Mouse (Mus musculus): ENCODE measurements at regions not wholly inside any gene's neighbourhood (a gene's known extent, or its start where the extent isn't known, plus 50 kb on each side); places are given as distances from the start of the nearest gene placed in this dataset.

GRCm38 (mm10) chr2:48609466-48609865, 204.4 kb upstream of the Acvr2a start:
- no peak for ATAC-seq (ENCODE audit: low FRiP score, low TSS enrichment)
- no peak overlapping the region for H3K4me3 ChIP-seq (ENCODE audit: low read depth, low read length)
- no peaks in the 10 kb centered on the region for H3K4me1 ChIP-seq (replicated peaks; ENCODE audit: control insufficient read depth, insufficient read depth)
- H3K36me3 ChIP-seq (ENCODE audit: control insufficient read depth, insufficient read depth, low read length) = no peaks in the 10 kb centered on the region
- no peak for DNase-seq (ENCODE audit: low spot score)
- H3K27ac ChIP-seq (replicated peaks) = no peak overlapping the region
- no peak overlapping the region for H3K9ac ChIP-seq (ENCODE audit: low read length)
- H3K4me2 ChIP-seq (replicated peaks; ENCODE audit: low read depth) = no peak overlapping the region
- no peaks in the 10 kb centered on the region for H3K27me3 ChIP-seq (ENCODE audit: control insufficient read depth, insufficient read depth, low read length)
- no peaks in the 10 kb centered on the region for H3K9me3 ChIP-seq (ENCODE audit: control insufficient read depth, low read length)
- TF ChIP-seq CTCF (IDR thresholded peaks at IDR 0.05; ENCODE audit: low read depth) = no peak
- TF ChIP-seq EP300 (optimal IDR thresholded peaks at IDR 0.05) = no peak
- whole genome bisulfite sequencing = 87% methylated on average over 3 of the region's 3 CpGs

- no peaks in the 10 kb centered on the region for H3K9me3 ChIP-seq (ENCODE audit: control insufficient read depth, low read length)
- H3K27ac ChIP-seq (replicated peaks) = no peak overlapping the region
- H3K4me1 ChIP-seq (replicated peaks; ENCODE audit: control insufficient read depth, insufficient read depth) = no peaks in the 10 kb centered on the region
- 72% methylated on average over 3 of the region's 3 CpGs for WGBS
- no peak overlapping the region for H3K4me2 ChIP-seq (replicated peaks; ENCODE audit: low read depth)
- no peaks in the 10 kb centered on the region for H3K27me3 ChIP-seq (ENCODE audit: control insufficient read depth, insufficient read depth, low read length)
- DNase-seq (ENCODE audit: low spot score) (no peak), ATAC-seq (ENCODE audit: low FRiP score, low TSS enrichment) (no peak)
- H3K36me3 ChIP-seq (ENCODE audit: control insufficient read depth, insufficient read depth, low read length) = no peaks in the 10 kb centered on the region
- no peak overlapping the region for H3K4me3 ChIP-seq (ENCODE audit: low read depth, low read length)
- no peak for TF ChIP-seq EP300 (optimal IDR thresholded peaks at IDR 0.05)
- no peak for TF ChIP-seq CTCF (IDR thresholded peaks at IDR 0.05; ENCODE audit: low read depth)
- no peak overlapping the region for H3K9ac ChIP-seq (ENCODE audit: low read length)
These were observed 201.7 kb upstream of the Acvr2a start for GRCm38 (mm10) chr2:48612251-48612650.

GRCm38 (mm10) chr2:48617141-48617699, 196.7 kb upstream of the Acvr2a start:
- no peak overlapping the region for H3K4me2 ChIP-seq (replicated peaks; ENCODE audit: low read depth)
- H3K27me3 ChIP-seq (ENCODE audit: control insufficient read depth, insufficient read depth, low read length) = no peaks in the 10 kb centered on the region
- no peak overlapping the region for H3K9ac ChIP-seq (ENCODE audit: low read length)
- no peaks in the 10 kb centered on the region for H3K36me3 ChIP-seq (ENCODE audit: control insufficient read depth, insufficient read depth, low read length)
- 44% methylated on average over 3 of the region's 3 CpGs for WGBS
- H3K4me3 ChIP-seq (ENCODE audit: low read depth, low read length) = no peak overlapping the region
- H3K27ac ChIP-seq (replicated peaks) = no peak overlapping the region
- DNase-seq (ENCODE audit: low spot score) (no peak), ATAC-seq (ENCODE audit: low FRiP score, low TSS enrichment) (no peak)
- no peaks in the 10 kb centered on the region for H3K9me3 ChIP-seq (ENCODE audit: control insufficient read depth, low read length)
- no peaks in the 10 kb centered on the region for H3K4me1 ChIP-seq (replicated peaks; ENCODE audit: control insufficient read depth, insufficient read depth)
- TF ChIP-seq CTCF (IDR thresholded peaks at IDR 0.05; ENCODE audit: low read depth) (no peak), EP300 (optimal IDR thresholded peaks at IDR 0.05) (no peak)

GRCm38 (mm10) chr2:48619042-48619441, 194.9 kb upstream of the Acvr2a start:
- ATAC-seq (ENCODE audit: low FRiP score, low TSS enrichment) = no peak

GRCm38 (mm10) chr2:48620815-48621214, 193.1 kb upstream of the Acvr2a start:
- no peak overlapping the region for H3K4me3 ChIP-seq (ENCODE audit: low read depth, low read length)
- H3K4me1 ChIP-seq (replicated peaks; ENCODE audit: control insufficient read depth, insufficient read depth) = 0 out of 2 replicates have a peak, but pooled peaks cover 2% of the 10 kb centered on the region
- no peaks in the 10 kb centered on the region for H3K36me3 ChIP-seq (ENCODE audit: control insufficient read depth, insufficient read depth, low read length)
- ATAC-seq (ENCODE audit: low FRiP score, low TSS enrichment) = no peak
- TF ChIP-seq EP300 (optimal IDR thresholded peaks at IDR 0.05) (no peak), CTCF (IDR thresholded peaks at IDR 0.05; ENCODE audit: low read depth) (no peak)
- H3K9me3 ChIP-seq (ENCODE audit: control insufficient read depth, low read length) = no peaks in the 10 kb centered on the region
- no peak for DNase-seq (ENCODE audit: low spot score)
- no peak overlapping the region for H3K27ac ChIP-seq (replicated peaks)
- no peak overlapping the region for H3K4me2 ChIP-seq (replicated peaks; ENCODE audit: low read depth)
- no peak overlapping the region for H3K9ac ChIP-seq (ENCODE audit: low read length)
- H3K27me3 ChIP-seq (ENCODE audit: control insufficient read depth, insufficient read depth, low read length) = no peaks in the 10 kb centered on the region
- 75% methylated on average over 3 of the region's 3 CpGs for WGBS

More at GRCm38 (mm10) chr2:48619042-48619441, 194.9 kb upstream of the Acvr2a start:
- no peaks in the 10 kb centered on the region for H3K27me3 ChIP-seq (ENCODE audit: control insufficient read depth, insufficient read depth, low read length)
- DNase-seq (ENCODE audit: low spot score) = no peak
- WGBS = 30% methylated on average over 5 of the region's 5 CpGs
- no peaks in the 10 kb centered on the region for H3K9me3 ChIP-seq (ENCODE audit: control insufficient read depth, low read length)
- no peaks in the 10 kb centered on the region for H3K36me3 ChIP-seq (ENCODE audit: control insufficient read depth, insufficient read depth, low read length)
- H3K4me3 ChIP-seq (ENCODE audit: low read depth, low read length) = no peak overlapping the region
- no peak overlapping the region for H3K4me2 ChIP-seq (replicated peaks; ENCODE audit: low read depth)
- no peak overlapping the region for H3K27ac ChIP-seq (replicated peaks)
- H3K9ac ChIP-seq (ENCODE audit: low read length) = no peak overlapping the region
- no peaks in the 10 kb centered on the region for H3K4me1 ChIP-seq (replicated peaks; ENCODE audit: control insufficient read depth, insufficient read depth)
- TF ChIP-seq EP300 (optimal IDR thresholded peaks at IDR 0.05) (no peak), CTCF (IDR thresholded peaks at IDR 0.05; ENCODE audit: low read depth) (no peak)

GRCm38 (mm10) chr2:48622316-48622715, 191.6 kb upstream of the Acvr2a start:
- Histone ChIP-seq H3K4me2 (replicated peaks; ENCODE audit: low read depth) (no peak overlapping the region), H3K9ac (ENCODE audit: low read length) (no peak overlapping the region), H3K4me1 (replicated peaks; ENCODE audit: control insufficient read depth, insufficient read depth) (0 out of 2 replicates have a peak, but pooled peaks cover 2% of the 10 kb centered on the region), H3K27ac (replicated peaks) (no peak overlapping the region), H3K27me3 (ENCODE audit: control insufficient read depth, insufficient read depth, low read length) (no peaks in the 10 kb centered on the region), H3K4me3 (ENCODE audit: low read depth, low read length) (no peak overlapping the region), H3K36me3 (ENCODE audit: control insufficient read depth, insufficient read depth, low read length) (no peaks in the 10 kb centered on the region), H3K9me3 (ENCODE audit: control insufficient read depth, low read length) (no peaks in the 10 kb centered on the region)
- ATAC-seq (ENCODE audit: low FRiP score, low TSS enrichment) (no peak), DNase-seq (ENCODE audit: low spot score) (no peak)
- WGBS = 86% methylated on average over 1 of the region's 1 CpGs
- no peak for TF ChIP-seq EP300 (optimal IDR thresholded peaks at IDR 0.05)
- TF ChIP-seq CTCF (IDR thresholded peaks at IDR 0.05; ENCODE audit: low read depth) = no peak
